Mouse (Mus musculus): ENCODE measurements around the gene Prf1.

- TF ChIP-seq CTCF (IDR thresholded peaks at IDR 0.05) (no peak), POLR2A (IDR thresholded peaks at IDR 0.05; ENCODE audit: insufficient read depth, low read depth, low read length) (no peak)
Measured at GRCm38 (mm10) chr10:61328927-61329326, 31.3 kb downstream of the Prf1 start.

All from heart, adult 2 months (tissue).